Mouse (Mus musculus) thymus, adult 2 months (tissue): ENCODE measurements around the gene Wiz.

Experiments used
- CTCF ChIP-seq: fragments of 200-500 bp; IDR thresholded peaks from 2 replicates; pipeline ENCODE4 v1.5.1; 2012; ENCODE audit warnings: mild to moderate bottlenecking, control low read depth, low read length, moderate library complexity, borderline replicate concordance; ENCODE audit not compliant: control insufficient read depth, poor library complexity, insufficient read depth; ENCODE audit errors: extremely low read depth
- POLR2A ChIP-seq: fragments of 200-500 bp; IDR thresholded peaks from 2 replicates; pipeline ENCODE4 v1.6.1; 2012; ENCODE audit warnings: mild to moderate bottlenecking, low read length, control low read depth, moderate library complexity; ENCODE audit not compliant: control insufficient read depth, poor library complexity, insufficient read depth; ENCODE audit errors: extremely low read depth

- TF ChIP-seq POLR2A (no peak), CTCF (no peak)
Measured at GRCm38 (mm10) chr17:32426610-32427009, 37.4 kb upstream of the Wiz start.
